Mouse (Mus musculus): ENCODE results near the gene Cacna1s. TPM values are rescaled to one million over a fixed set of nuclear protein-coding genes. Genes with fewer than 3 reads are reported as not detected.

The Cacna1s gene
- polyA plus RNA-seq, 1 experiment from 2014 or later, result 2.4 TPM

GRCm38 (mm10) chr1:136030201-136030600, 22.3 kb upstream of the Cacna1s start:
- no peaks in the 10 kb centered on the region for H3K27me3 ChIP-seq
- peaks cover 100% of the 10 kb centered on the region for H3K36me3 ChIP-seq
- H3K4me3 ChIP-seq (replicated peaks), result no peak overlapping the region
- H3K4me2 ChIP-seq, result 0 out of 2 replicates have a peak overlapping the region, but pooled peaks have one; percentile 1
- no peaks in the 10 kb centered on the region for H3K9me3 ChIP-seq
- WGBS, result 37% methylated on average over 7 of the region's 7 CpGs
- H3K27ac ChIP-seq, result peak overlapping the region; percentile 45
- ATAC-seq (ENCODE audit: insufficient number of reproducible peaks, insufficient read depth, low FRiP score, low TSS enrichment, low read depth), result no peak
- no peak overlapping the region for H3K9ac ChIP-seq (replicated peaks)
- peaks cover 20% of the 10 kb centered on the region for H3K4me1 ChIP-seq (replicated peaks)

DNA sequence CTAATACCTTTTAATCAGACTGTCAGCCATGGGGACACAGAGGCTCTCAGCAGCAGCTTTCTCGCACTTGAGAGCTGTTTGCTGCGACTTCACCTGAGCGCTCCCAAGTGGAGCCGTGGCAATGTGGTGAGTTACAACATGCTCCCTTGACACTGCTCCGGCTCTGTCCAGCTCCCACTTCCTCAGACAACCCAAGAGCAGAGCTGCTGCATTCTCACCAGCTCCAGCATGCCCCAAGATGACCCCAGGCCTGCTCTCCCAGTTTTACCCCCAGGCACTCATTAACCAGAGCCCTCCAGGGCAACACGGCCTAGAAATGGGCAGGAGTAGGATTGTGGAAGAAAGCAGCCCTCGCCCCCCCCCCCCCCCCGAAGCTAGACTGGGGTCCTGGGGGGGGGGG, 20.9 kb upstream of the Cacna1s start:
- peaks cover 93% of the 10 kb centered on the region for H3K36me3 ChIP-seq
- WGBS, result 75% methylated on average over 6 of the region's 8 CpGs
- H3K9ac ChIP-seq (replicated peaks), result no peak overlapping the region
- H3K27me3 ChIP-seq, result no peaks in the 10 kb centered on the region
- H3K9me3 ChIP-seq, result no peaks in the 10 kb centered on the region
- no peak overlapping the region for H3K4me3 ChIP-seq (replicated peaks)
- no peak overlapping the region for H3K27ac ChIP-seq
- H3K4me2 ChIP-seq, result no peak overlapping the region
- no peak for ATAC-seq (ENCODE audit: insufficient number of reproducible peaks, insufficient read depth, low FRiP score, low TSS enrichment, low read depth)
- H3K4me1 ChIP-seq (replicated peaks), result peaks cover 20% of the 10 kb centered on the region

DNA sequence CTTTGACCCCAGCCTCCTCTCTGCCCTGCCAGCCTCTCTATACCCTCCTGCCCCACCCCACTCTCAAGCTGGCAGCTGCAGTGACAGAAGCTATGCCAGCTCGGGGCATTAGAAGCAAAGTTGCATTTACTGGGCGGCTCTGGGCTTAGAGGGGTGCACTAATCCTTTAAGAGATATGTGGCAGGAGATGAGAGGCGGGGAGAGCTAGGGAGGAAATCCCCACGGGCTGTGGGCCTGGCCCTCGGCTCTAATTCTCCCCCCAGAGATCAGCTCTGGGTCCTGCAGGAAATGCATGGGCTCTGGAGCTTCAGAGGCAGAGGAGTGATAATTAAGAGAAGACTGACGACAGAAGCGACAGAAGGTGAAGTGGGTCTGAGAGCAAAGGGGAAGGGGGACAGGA, 19.6 kb upstream of the Cacna1s start:
- H3K36me3 ChIP-seq, result peaks cover 81% of the 10 kb centered on the region
- H3K27me3 ChIP-seq, result no peaks in the 10 kb centered on the region
- no peak overlapping the region for H3K27ac ChIP-seq
- H3K4me3 ChIP-seq (replicated peaks), result no peak overlapping the region
- no peak for ATAC-seq (ENCODE audit: insufficient number of reproducible peaks, insufficient read depth, low FRiP score, low TSS enrichment, low read depth)
- peaks cover 20% of the 10 kb centered on the region for H3K4me1 ChIP-seq (replicated peaks)
- WGBS, result 46% methylated on average over 7 of the region's 7 CpGs
- no peak overlapping the region for H3K9ac ChIP-seq (replicated peaks)
- no peaks in the 10 kb centered on the region for H3K9me3 ChIP-seq
- no peak overlapping the region for H3K4me2 ChIP-seq

DNA sequence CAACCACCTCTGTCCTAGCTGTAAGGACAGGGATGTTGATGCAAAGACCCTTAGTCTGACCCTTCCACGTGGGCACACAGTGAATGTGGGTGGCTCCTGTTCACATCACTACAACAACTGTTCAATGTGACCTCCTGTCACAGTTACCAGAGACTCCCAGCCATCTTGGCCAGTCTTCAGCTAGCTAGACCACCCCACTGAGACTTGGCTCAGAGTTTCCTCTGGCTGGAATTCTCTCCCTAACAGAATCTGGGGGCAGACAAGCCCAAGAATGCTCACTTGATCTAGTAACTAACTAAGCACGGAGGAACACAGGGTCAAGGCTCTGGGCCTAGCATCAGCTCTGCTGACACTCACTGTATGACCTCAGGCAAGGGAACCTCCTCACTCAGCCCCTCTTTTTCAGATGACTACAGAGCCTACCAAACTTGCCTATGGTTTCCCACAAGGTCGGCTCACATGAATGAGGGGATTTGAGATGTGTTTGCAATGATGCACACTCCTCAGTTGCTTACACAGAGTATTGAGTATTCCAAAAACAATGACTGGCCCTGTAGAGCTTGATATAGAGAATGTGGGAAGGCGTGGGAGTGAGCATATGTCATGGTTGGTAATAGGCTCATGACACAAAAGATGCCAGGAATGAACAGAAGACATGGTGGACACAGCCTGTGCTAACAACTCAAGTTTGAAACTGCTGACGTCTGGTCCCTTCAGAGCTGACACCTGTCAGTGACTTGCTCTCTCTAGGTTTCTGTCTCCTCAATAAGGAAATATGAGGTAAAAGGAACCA, 13.6 kb upstream of the Cacna1s start:
- WGBS, result 82% methylated on average over 5 of the region's 5 CpGs
- Histone ChIP-seq H3K4me1 (replicated peaks) (peaks cover 16% of the 10 kb centered on the region), H3K9ac (replicated peaks) (no peak overlapping the region), H3K9me3 (no peaks in the 10 kb centered on the region), H3K4me3 (replicated peaks) (no peak overlapping the region), H3K36me3 (peaks cover 21% of the 10 kb centered on the region), H3K27ac (no peak overlapping the region), H3K4me2 (no peak overlapping the region), H3K27me3 (peaks cover 9% of the 10 kb centered on the region)
- no peak for ATAC-seq (ENCODE audit: insufficient number of reproducible peaks, insufficient read depth, low FRiP score, low TSS enrichment, low read depth)

DNA sequence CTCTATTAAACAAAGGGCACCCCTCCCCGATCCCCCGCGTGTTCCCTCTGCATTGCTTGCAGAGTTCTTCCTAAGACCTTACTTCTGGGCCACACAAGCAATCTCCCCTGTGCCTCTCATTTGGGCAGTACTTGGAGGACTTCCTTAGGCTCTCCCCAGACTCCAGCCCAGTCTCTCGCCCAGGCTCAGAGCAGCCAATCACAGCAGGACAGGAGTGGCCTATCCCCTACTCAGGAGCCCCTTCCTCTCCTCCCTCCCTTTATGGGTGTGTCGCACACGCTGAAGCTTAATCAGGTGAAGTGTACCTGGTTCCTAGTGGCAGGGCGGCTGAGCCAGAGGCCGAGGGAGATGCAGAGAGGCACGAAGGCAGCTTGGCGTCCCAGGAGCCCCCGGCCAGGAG, 12.1 kb upstream of the Cacna1s start:
- H3K4me3 ChIP-seq (replicated peaks), result no peak overlapping the region

GRCm38 (mm10) chr1:136040874-136041273, 11.7 kb upstream of the Cacna1s start:
- ATAC-seq (ENCODE audit: insufficient number of reproducible peaks, insufficient read depth, low FRiP score, low TSS enrichment, low read depth), result no peak
- Histone ChIP-seq H3K4me1 (replicated peaks) (peaks cover 16% of the 10 kb centered on the region), H3K36me3 (peaks cover 2% of the 10 kb centered on the region; the same call in 1 of the 2 replicates), H3K27me3 (peaks cover 9% of the 10 kb centered on the region), H3K27ac (no peak overlapping the region), H3K9me3 (no peaks in the 10 kb centered on the region), H3K4me3 (replicated peaks) (no peak overlapping the region), H3K4me2 (peak overlapping the region; percentile 34), H3K9ac (replicated peaks) (no peak overlapping the region)
- WGBS, result 38% methylated on average over 4 of the region's 4 CpGs

More for the DNA sequence above, 12.1 kb upstream of the Cacna1s start:
- no peak overlapping the region for H3K27ac ChIP-seq
- H3K36me3 ChIP-seq, result peaks cover 6% of the 10 kb centered on the region
- H3K4me1 ChIP-seq (replicated peaks), result peaks cover 16% of the 10 kb centered on the region
- ATAC-seq (ENCODE audit: insufficient number of reproducible peaks, insufficient read depth, low FRiP score, low TSS enrichment, low read depth), result peak; percentile 52; the same call in 1 of the 2 replicates
- no peaks in the 10 kb centered on the region for H3K9me3 ChIP-seq
- H3K9ac ChIP-seq (replicated peaks), result no peak overlapping the region
- peak overlapping the region; percentile 34 for H3K4me2 ChIP-seq
- 17% methylated on average over 11 of the region's 11 CpGs for WGBS
- peaks cover 9% of the 10 kb centered on the region for H3K27me3 ChIP-seq

- no peak overlapping the region for H3K27ac ChIP-seq
- no peak for ATAC-seq (ENCODE audit: insufficient number of reproducible peaks, insufficient read depth, low FRiP score, low TSS enrichment, low read depth)
- peaks cover 13% of the 10 kb centered on the region for H3K4me1 ChIP-seq (replicated peaks)
- no peak overlapping the region for H3K9ac ChIP-seq (replicated peaks)
- peaks cover 37% of the 10 kb centered on the region for H3K27me3 ChIP-seq
- 18% methylated on average over 4 of the region's 4 CpGs for WGBS
- no peaks in the 10 kb centered on the region for H3K9me3 ChIP-seq
- no peak overlapping the region for H3K4me3 ChIP-seq (replicated peaks)
- H3K36me3 ChIP-seq, result no peaks in the 10 kb centered on the region
- no peak overlapping the region for H3K4me2 ChIP-seq
Observed at GRCm38 (mm10) chr1:136045774-136046173, 6.8 kb upstream of the Cacna1s start.

GRCm38 (mm10) chr1:136047432-136047831, 5.1 kb upstream of the Cacna1s start:
- Histone ChIP-seq H3K4me2 (no peak overlapping the region), H3K4me3 (replicated peaks) (no peak overlapping the region), H3K27ac (no peak overlapping the region), H3K9me3 (no peaks in the 10 kb centered on the region), H3K9ac (replicated peaks) (no peak overlapping the region), H3K36me3 (no peaks in the 10 kb centered on the region), H3K27me3 (peaks cover 45% of the 10 kb centered on the region), H3K4me1 (replicated peaks) (peaks cover 10% of the 10 kb centered on the region; the same call in 1 of the 2 replicates)
- no peak for ATAC-seq (ENCODE audit: insufficient number of reproducible peaks, insufficient read depth, low FRiP score, low TSS enrichment, low read depth)
- whole genome bisulfite sequencing, result 1% methylated on average over 2 of the region's 2 CpGs

DNA sequence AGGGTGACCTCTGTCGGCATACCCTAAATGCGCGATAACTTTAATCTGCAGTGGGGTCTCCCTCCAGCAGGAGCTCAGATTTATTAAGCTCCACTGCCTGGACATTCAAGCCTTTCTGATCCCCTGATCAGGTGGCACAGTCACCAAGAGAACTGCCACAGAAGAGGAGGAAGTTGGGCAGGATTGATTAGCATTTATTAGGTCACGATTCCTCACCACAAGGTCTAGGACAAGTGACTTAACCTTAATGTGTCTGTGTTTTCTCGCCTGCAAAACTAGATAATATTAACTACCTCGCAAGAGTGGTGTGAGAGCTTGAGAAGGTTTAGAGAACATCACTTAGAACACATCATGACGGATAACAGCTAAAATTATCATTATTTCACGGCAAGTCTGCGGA, 4.7 kb upstream of the Cacna1s start:
- H3K9me3 ChIP-seq, result no peaks in the 10 kb centered on the region
- no peak overlapping the region for H3K4me3 ChIP-seq (replicated peaks)
- H3K27ac ChIP-seq, result no peak overlapping the region
- no peak for ATAC-seq (ENCODE audit: insufficient number of reproducible peaks, insufficient read depth, low FRiP score, low TSS enrichment, low read depth)
- WGBS, result 72% methylated on average over 9 of the region's 9 CpGs
- H3K4me2 ChIP-seq, result no peak overlapping the region
- peaks cover 10% of the 10 kb centered on the region; the same call in 1 of the 2 replicates for H3K4me1 ChIP-seq (replicated peaks)
- no peak overlapping the region for H3K9ac ChIP-seq (replicated peaks)
- H3K27me3 ChIP-seq, result peaks cover 50% of the 10 kb centered on the region
- H3K36me3 ChIP-seq, result no peaks in the 10 kb centered on the region

- ATAC-seq (ENCODE audit: insufficient number of reproducible peaks, insufficient read depth, low FRiP score, low TSS enrichment, low read depth), result 0 out of 2 replicates have a peak, but pooled peaks have one; percentile 4
- Histone ChIP-seq H3K4me1 (replicated peaks) (peaks cover 10% of the 10 kb centered on the region; the same call in 1 of the 2 replicates), H3K9me3 (no peaks in the 10 kb centered on the region), H3K4me3 (replicated peaks) (peak within 1 kb of the TSS; percentile 38), H3K27me3 (peaks cover 67% of the 10 kb centered on the region), H3K27ac (no peak within 1 kb of the TSS), H3K36me3 (no peaks in the 10 kb centered on the region), H3K9ac (replicated peaks) (peak within 1 kb of the TSS; percentile 47; the same call in 1 of the 2 replicates), H3K4me2 (peak within 1 kb of the TSS; percentile 62)
- WGBS, result 23% methylated on average over 29 of the region's 29 CpGs
Observed at GRCm38 (mm10) chr1:136050312-136051012, 2.1 kb upstream of the Cacna1s start, which contains the start of gene Ascl5. TSS of gene Ascl5 (plus strand) at chr1:136050804.

- Histone ChIP-seq H3K4me2 (peak overlapping the region; percentile 62), H3K4me1 (replicated peaks) (peaks cover 10% of the 10 kb centered on the region; the same call in 1 of the 2 replicates), H3K4me3 (replicated peaks) (peak overlapping the region; percentile 38), H3K9me3 (no peaks in the 10 kb centered on the region), H3K27me3 (peaks cover 67% of the 10 kb centered on the region), H3K36me3 (no peaks in the 10 kb centered on the region), H3K9ac (replicated peaks) (peak overlapping the region; percentile 47; the same call in 1 of the 2 replicates), H3K27ac (no peak overlapping the region)
- ATAC-seq (ENCODE audit: insufficient number of reproducible peaks, insufficient read depth, low FRiP score, low TSS enrichment, low read depth), result peak; percentile 35; the same call in 1 of the 2 replicates
- 2% methylated on average over 36 of the region's 36 CpGs for WGBS
Observed at GRCm38 (mm10) chr1:136051013-136051315, 1.6 kb upstream of the Cacna1s start.

All from limb, embryonic 12.5 days (tissue).